Mouse (Mus musculus): ENCODE results near the gene Cdc40. TPM values are rescaled to one million over a fixed set of nuclear protein-coding genes. Genes with fewer than 3 reads are reported as not detected.
"Not testable (repeated sequence)": the region's sequence is repeated elsewhere in the genome, so short reads cannot be mapped to it uniquely, and the experiment has no call there.

Cdc40 gene
- polyA plus RNA-seq, 1 experiment from 2014 or later: 17.4 TPM

DNA sequence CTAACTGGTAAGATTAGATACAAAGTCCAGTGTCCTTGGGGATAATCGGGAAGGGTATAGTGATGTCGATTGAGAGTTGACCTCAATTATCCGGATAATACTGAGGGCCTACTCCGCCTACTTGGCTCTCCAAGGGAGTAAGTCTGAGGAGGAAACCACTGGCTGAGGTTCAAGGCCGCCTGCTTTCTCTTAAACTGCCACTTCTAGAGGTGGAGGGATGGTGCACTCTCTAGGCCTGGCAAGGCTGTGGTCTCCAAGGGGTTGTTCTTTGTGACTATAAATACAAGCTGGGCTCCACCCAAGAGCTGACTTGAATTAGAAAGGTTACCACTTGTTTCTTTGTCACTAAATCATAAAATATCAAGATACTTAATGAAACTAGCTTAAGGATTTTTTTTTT, 43.0 kb downstream of the Cdc40 start:
- DNase-seq (ENCODE audit: low spot score): no peak
- Histone ChIP-seq H3K27ac (ENCODE audit: low read length) (no peak overlapping the region), H3K9me3 (ENCODE audit: low read length) (no peaks in the 10 kb centered on the region), H3K9ac (replicated peaks; ENCODE audit: low read depth) (no peak overlapping the region), H3K36me3 (ENCODE audit: insufficient read depth, low read length) (peaks cover 31% of the 10 kb centered on the region), H3K4me1 (ENCODE audit: insufficient read depth, low read depth, low read length) (no peaks in the 10 kb centered on the region), H3K4me3 (ENCODE audit: low read depth, low read length) (no peak overlapping the region), H3K27me3 (replicated peaks; ENCODE audit: insufficient read depth, low read length) (no peaks in the 10 kb centered on the region), H3K4me2 (replicated peaks; ENCODE audit: low read depth, low read length) (no peak overlapping the region)
- TF ChIP-seq EP300 (IDR thresholded peaks at IDR 0.05): no peak
- TF ChIP-seq CTCF (IDR thresholded peaks at IDR 0.05): no peak
- ATAC-seq: no peak
- WGBS: 87% methylated on average over 5 of the region's 5 CpGs

DNA sequence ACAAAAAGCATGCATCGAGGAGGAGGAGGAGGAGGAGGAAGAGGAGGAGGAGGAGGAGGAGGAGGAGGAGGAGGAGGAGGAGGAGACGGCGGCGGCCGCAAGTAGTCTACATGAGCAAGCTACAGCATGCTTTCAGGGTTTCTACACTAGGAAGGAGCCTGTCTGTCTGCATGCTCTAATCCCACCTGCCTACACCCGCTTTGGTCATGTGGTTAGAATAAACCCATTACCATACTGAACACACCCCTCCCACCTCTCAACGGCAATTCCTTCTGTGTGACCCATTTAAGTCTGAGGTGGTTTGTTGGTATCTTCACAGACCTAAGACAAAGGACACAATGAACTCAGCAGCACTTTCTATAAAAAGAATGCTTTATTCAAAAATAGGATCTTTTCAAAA, 51.8 kb downstream of the Cdc40 start:
- ATAC-seq (no peak), DNase-seq (ENCODE audit: low spot score) (no peak)
- Histone ChIP-seq H3K27me3 (replicated peaks; ENCODE audit: insufficient read depth, low read length) (no peaks in the 10 kb centered on the region), H3K9me3 (ENCODE audit: low read length) (no peaks in the 10 kb centered on the region), H3K4me1 (ENCODE audit: insufficient read depth, low read depth, low read length) (no peaks in the 10 kb centered on the region), H3K4me3 (ENCODE audit: low read depth, low read length) (no peak overlapping the region), H3K36me3 (ENCODE audit: insufficient read depth, low read length) (peaks cover 36% of the 10 kb centered on the region), H3K27ac (ENCODE audit: low read length) (no peak overlapping the region), H3K4me2 (replicated peaks; ENCODE audit: low read depth, low read length) (no peak overlapping the region), H3K9ac (replicated peaks; ENCODE audit: low read depth) (no peak overlapping the region)
- TF ChIP-seq EP300 (IDR thresholded peaks at IDR 0.05) (no peak), CTCF (IDR thresholded peaks at IDR 0.05) (no peak)
- 93% methylated on average over 6 of the region's 7 CpGs for WGBS

DNA sequence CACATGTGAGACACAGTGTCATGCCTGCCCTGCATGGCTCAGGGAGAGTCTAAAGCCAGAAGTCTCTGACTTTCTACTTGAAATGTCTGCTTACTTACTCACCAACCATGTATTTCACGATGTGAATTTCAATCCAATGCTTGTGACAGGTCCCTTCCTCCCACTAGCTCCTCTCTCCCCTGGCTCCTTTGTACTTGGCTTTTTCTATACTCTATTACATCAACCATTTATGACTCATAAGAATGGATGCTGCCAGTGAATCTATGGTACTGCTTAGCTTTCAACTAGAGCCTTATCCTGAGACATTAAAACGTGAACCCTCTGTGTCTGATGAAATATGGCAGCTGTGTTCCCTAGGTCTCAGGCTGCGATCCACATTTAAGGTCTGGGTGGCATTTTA, 52.8 kb downstream of the Cdc40 start:
- WGBS: 80% methylated on average over 3 of the region's 3 CpGs

DNA sequence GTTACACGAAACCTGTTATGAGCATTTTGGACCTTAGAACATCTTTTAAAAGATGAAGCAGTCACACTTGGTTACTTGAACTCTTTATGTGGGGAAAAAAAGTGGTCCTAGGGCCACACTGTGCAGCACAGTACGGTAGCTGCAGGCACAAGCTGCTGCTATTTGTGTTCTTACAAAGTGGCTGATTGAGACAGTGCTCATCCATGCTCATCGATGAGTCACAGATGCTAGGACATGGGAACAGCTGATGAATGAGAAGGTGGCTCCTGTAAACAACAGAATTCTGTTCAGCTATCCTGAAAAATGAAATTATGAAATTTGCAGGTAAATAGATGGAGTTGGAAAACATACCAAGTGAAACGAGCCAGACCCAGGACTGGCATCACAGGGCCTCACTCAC, 55.4 kb downstream of the Cdc40 start:
- no peak overlapping the region for H3K4me3 ChIP-seq (ENCODE audit: low read depth, low read length)
- no peaks in the 10 kb centered on the region for H3K27me3 ChIP-seq (replicated peaks; ENCODE audit: insufficient read depth, low read length)
- H3K9ac ChIP-seq (replicated peaks; ENCODE audit: low read depth): no peak overlapping the region
- H3K4me1 ChIP-seq (ENCODE audit: insufficient read depth, low read depth, low read length): no peaks in the 10 kb centered on the region
- TF ChIP-seq CTCF (IDR thresholded peaks at IDR 0.05): no peak
- no peak for TF ChIP-seq EP300 (IDR thresholded peaks at IDR 0.05)
- ATAC-seq (no peak), DNase-seq (ENCODE audit: low spot score) (no peak)
- H3K9me3 ChIP-seq (ENCODE audit: low read length): no peaks in the 10 kb centered on the region
- H3K27ac ChIP-seq (ENCODE audit: low read length): no peak overlapping the region
- H3K36me3 ChIP-seq (ENCODE audit: insufficient read depth, low read length): peaks cover 10% of the 10 kb centered on the region; the same call in 1 of the 2 replicates
- 86% methylated on average over 4 of the region's 4 CpGs for WGBS
- H3K4me2 ChIP-seq (replicated peaks; ENCODE audit: low read depth, low read length): no peak overlapping the region

More for the DNA sequence above, 52.8 kb downstream of the Cdc40 start:
- no peak overlapping the region for H3K27ac ChIP-seq (ENCODE audit: low read length)
- H3K4me2 ChIP-seq (replicated peaks; ENCODE audit: low read depth, low read length): no peak overlapping the region
- H3K9ac ChIP-seq (replicated peaks; ENCODE audit: low read depth): no peak overlapping the region
- no peak for TF ChIP-seq EP300 (IDR thresholded peaks at IDR 0.05)
- no peak for TF ChIP-seq CTCF (IDR thresholded peaks at IDR 0.05)
- no peaks in the 10 kb centered on the region for H3K9me3 ChIP-seq (ENCODE audit: low read length)
- ATAC-seq (no peak), DNase-seq (ENCODE audit: low spot score) (no peak)
- H3K4me3 ChIP-seq (ENCODE audit: low read depth, low read length): no peak overlapping the region
- peaks cover 32% of the 10 kb centered on the region for H3K36me3 ChIP-seq (ENCODE audit: insufficient read depth, low read length)
- H3K4me1 ChIP-seq (ENCODE audit: insufficient read depth, low read depth, low read length): no peaks in the 10 kb centered on the region
- no peaks in the 10 kb centered on the region for H3K27me3 ChIP-seq (replicated peaks; ENCODE audit: insufficient read depth, low read length)

DNA sequence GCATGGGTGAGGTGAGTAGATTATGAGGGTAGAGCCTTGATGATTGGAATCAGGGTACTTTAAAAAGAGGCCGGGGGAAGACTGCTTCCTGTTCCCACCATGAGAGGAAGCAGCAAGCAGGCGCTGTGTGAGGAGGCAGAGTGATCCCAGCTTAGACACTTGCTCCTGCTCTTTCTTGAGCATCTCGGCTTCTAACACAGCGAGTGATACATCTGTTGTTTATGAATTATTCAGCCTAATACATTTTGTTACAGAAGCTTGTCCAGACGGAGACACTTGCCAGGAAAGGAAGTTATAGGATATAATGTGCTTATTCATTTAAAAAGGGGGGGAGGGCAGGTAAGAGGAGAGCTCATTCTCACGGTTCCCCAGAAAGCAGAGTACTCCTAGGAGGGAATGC, 57.2 kb downstream of the Cdc40 start:
- no peak for ATAC-seq
- no peaks in the 10 kb centered on the region for H3K4me1 ChIP-seq (ENCODE audit: insufficient read depth, low read depth, low read length)
- H3K9ac ChIP-seq (replicated peaks; ENCODE audit: low read depth): no peak overlapping the region
- H3K36me3 ChIP-seq (ENCODE audit: insufficient read depth, low read length): 0 out of 2 replicates have a peak, but pooled peaks cover 7% of the 10 kb centered on the region
- no peak overlapping the region for H3K27ac ChIP-seq (ENCODE audit: low read length)
- no peak for TF ChIP-seq CTCF (IDR thresholded peaks at IDR 0.05)
- TF ChIP-seq EP300 (IDR thresholded peaks at IDR 0.05): no peak
- no peaks in the 10 kb centered on the region for H3K27me3 ChIP-seq (replicated peaks; ENCODE audit: insufficient read depth, low read length)
- H3K4me3 ChIP-seq (ENCODE audit: low read depth, low read length): no peak overlapping the region
- H3K4me2 ChIP-seq (replicated peaks; ENCODE audit: low read depth, low read length): no peak overlapping the region
- no peak for DNase-seq (ENCODE audit: low spot score)
- no peaks in the 10 kb centered on the region for H3K9me3 ChIP-seq (ENCODE audit: low read length)
- WGBS: 51% methylated on average over 6 of the region's 6 CpGs

DNA sequence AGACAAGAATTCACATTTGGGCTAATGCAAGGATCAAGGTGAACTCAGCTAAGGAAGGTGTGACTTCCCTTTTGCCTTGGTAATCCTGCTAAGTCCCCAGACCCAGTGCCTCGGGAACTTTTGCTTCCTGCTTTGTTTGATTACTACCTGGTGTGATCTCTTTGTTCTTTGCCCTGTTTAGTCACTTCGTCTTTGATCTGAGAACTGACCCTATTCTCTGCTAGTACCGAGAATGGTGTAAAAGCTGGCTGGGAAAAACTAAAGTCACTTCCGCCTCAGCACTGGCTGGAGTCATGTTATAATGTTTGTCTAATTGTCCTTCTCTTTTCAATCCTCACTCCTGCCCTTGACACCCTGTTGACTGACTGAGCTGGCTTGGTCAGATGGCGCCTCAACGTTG, 66.6 kb downstream of the Cdc40 start:
- 46% methylated on average over 6 of the region's 6 CpGs for WGBS
- Histone ChIP-seq H3K27me3 (replicated peaks; ENCODE audit: insufficient read depth, low read length) (no peaks in the 10 kb centered on the region), H3K4me1 (ENCODE audit: insufficient read depth, low read depth, low read length) (no peaks in the 10 kb centered on the region), H3K27ac (ENCODE audit: low read length) (no peak overlapping the region), H3K9ac (replicated peaks; ENCODE audit: low read depth) (no peak overlapping the region), H3K4me2 (replicated peaks; ENCODE audit: low read depth, low read length) (no peak overlapping the region), H3K9me3 (ENCODE audit: low read length) (no peaks in the 10 kb centered on the region), H3K4me3 (ENCODE audit: low read depth, low read length) (no peak overlapping the region), H3K36me3 (ENCODE audit: insufficient read depth, low read length) (no peaks in the 10 kb centered on the region)
- DNase-seq (ENCODE audit: low spot score): no peak
- TF ChIP-seq CTCF (IDR thresholded peaks at IDR 0.05) (no peak), EP300 (IDR thresholded peaks at IDR 0.05) (no peak)
- no peak for ATAC-seq

DNA sequence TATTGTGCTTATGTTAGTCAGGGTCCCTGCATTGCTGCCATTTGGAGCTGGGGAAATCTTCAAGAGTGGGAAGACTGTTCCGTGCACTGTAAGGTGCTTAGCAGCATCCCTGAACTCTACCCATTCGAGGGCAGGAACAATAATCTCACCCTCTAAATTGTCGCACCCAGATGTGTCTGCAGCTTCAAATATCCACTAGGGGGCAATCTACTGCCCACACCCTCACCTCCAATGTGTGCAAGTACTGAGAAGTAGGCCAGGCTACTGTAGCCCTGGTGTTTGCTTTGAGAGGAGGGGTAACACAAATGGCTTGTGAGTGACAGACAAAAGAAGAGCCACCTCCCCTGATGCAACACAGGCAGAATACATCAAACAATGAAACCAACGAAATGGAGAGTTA, 69.5 kb downstream of the Cdc40 start:
- Histone ChIP-seq H3K27me3 (replicated peaks; ENCODE audit: insufficient read depth, low read length) (no peaks in the 10 kb centered on the region), H3K9me3 (ENCODE audit: low read length) (no peaks in the 10 kb centered on the region), H3K27ac (ENCODE audit: low read length) (no peak overlapping the region), H3K9ac (replicated peaks; ENCODE audit: low read depth) (no peak overlapping the region), H3K36me3 (ENCODE audit: insufficient read depth, low read length) (no peaks in the 10 kb centered on the region), H3K4me3 (ENCODE audit: low read depth, low read length) (no peak overlapping the region), H3K4me2 (replicated peaks; ENCODE audit: low read depth, low read length) (no peak overlapping the region), H3K4me1 (ENCODE audit: insufficient read depth, low read depth, low read length) (no peaks in the 10 kb centered on the region)
- WGBS: 74% methylated on average over 4 of the region's 4 CpGs
- DNase-seq (ENCODE audit: low spot score) (peak; percentile 9), ATAC-seq (no peak)
- TF ChIP-seq EP300 (IDR thresholded peaks at IDR 0.05) (no peak), CTCF (IDR thresholded peaks at IDR 0.05) (peak; percentile 57)

DNA sequence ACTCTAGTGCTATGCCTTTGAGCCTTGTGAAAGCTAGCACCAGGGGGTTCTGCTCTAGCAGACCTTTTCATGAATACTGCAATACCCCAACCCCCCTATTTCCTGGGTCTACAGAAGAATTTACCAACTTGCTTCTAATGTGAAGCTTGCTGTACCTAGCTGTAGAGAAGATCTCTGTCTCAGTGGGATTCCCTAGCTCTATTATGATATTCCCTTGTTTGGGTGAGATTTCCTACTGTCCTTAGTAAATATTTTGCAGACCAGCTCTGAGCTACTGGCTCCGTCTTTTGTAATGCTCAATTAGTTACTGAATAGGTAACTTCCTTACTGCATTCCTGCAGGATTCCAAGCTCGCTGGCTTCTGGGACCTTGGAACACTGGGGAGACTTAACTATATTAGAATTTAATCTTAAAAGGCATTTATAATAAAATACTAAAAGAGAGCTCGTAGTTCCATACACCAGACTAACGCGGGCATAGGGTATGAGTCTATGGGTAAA, 73.7 kb downstream of the Cdc40 start:
- H3K9ac ChIP-seq (replicated peaks; ENCODE audit: low read depth); H3K27ac ChIP-seq (ENCODE audit: low read length); DNase-seq (ENCODE audit: low spot score); H3K36me3 ChIP-seq (ENCODE audit: insufficient read depth, low read length); H3K9me3 ChIP-seq (ENCODE audit: low read length); H3K4me3 ChIP-seq (ENCODE audit: low read depth, low read length); ATAC-seq; H3K4me2 ChIP-seq (replicated peaks; ENCODE audit: low read depth, low read length); H3K4me1 ChIP-seq (ENCODE audit: insufficient read depth, low read depth, low read length); H3K27me3 ChIP-seq (replicated peaks; ENCODE audit: insufficient read depth, low read length): not testable (repeated sequence)
- WGBS: 38% methylated on average over 5 of the region's 5 CpGs

All from lung, postnatal 0 days (tissue).